Mouse (Mus musculus) hindbrain, embryonic 11.5 days (tissue): ENCODE data around the gene Olfr73. TPM values are rescaled to one million over a fixed set of nuclear protein-coding genes. Genes with fewer than 3 reads are reported as not detected.
"Not testable (repeated sequence)": the region's sequence is repeated elsewhere in the genome, so short reads cannot be mapped to it uniquely, and the experiment has no call there.

Experiments used
- ATAC-seq: fragments of 200-750 bp; cut with Nextera tagmentation; 2 replicates; pipeline ENCODE4 v1.8.0; 2017; ENCODE audit warnings: mild to moderate bottlenecking, moderate TSS enrichment, moderate library complexity; ENCODE audit not compliant: low FRiP score
- DNase-seq: peaks from one replicate; pipeline ENCODE4 v3.0.0-alpha.2; 2015; ENCODE audit warnings: low spot score
- H3K27ac ChIP-seq: fragments of 300-500 bp; sonication (generic); 2 replicates; pipeline ENCODE4 v1.5.1; 2014; ENCODE audit warnings: mild to moderate bottlenecking, low read depth, low read length
- H3K27me3 ChIP-seq: fragments of 300-500 bp; sonication (generic); 2 replicates; pipeline ENCODE4 v1.6.1; 2014; ENCODE audit warnings: mild to moderate bottlenecking, low read length, moderate library complexity, mixed read lengths; ENCODE audit not compliant: control insufficient read depth, insufficient read depth
- H3K36me3 ChIP-seq: fragments of 300-500 bp; sonication (generic); 2 replicates; pipeline ENCODE4 v1.6.1; 2014; ENCODE audit warnings: mild to moderate bottlenecking, low read length, moderate library complexity, mixed read lengths; ENCODE audit not compliant: control insufficient read depth, insufficient read depth
- H3K4me1 ChIP-seq: fragments of 300-500 bp; sonication (generic); replicated peaks from 2 replicates; pipeline ENCODE4 v1.6.1; 2014; ENCODE audit warnings: low read length, mixed read lengths; ENCODE audit not compliant: control insufficient read depth, insufficient read depth
- H3K4me2 ChIP-seq: fragments of 300-500 bp; sonication (generic); replicated peaks from 2 replicates; pipeline ENCODE4 v1.6.1; 2014; ENCODE audit warnings: mild to moderate bottlenecking, low read depth, low read length
- H3K4me3 ChIP-seq: fragments of 300-500 bp; sonication (generic); 2 replicates; pipeline ENCODE4 v1.5.1; 2014; ENCODE audit warnings: low read depth, low read length
- H3K9ac ChIP-seq: fragments of 300-500 bp; sonication (generic); 2 replicates; pipeline ENCODE4 v1.6.1; 2014; ENCODE audit warnings: low read depth, low read length
- H3K9me3 ChIP-seq: fragments of 300-500 bp; sonication (generic); 2 replicates; pipeline ENCODE4 v1.6.1; 2016; ENCODE audit warnings: low read length; ENCODE audit not compliant: control insufficient read depth
- WGBS: fragments of 180-500 bp; shearing (Covaris S2); extraction: QIAGEN DNeasy Blood & Tissue Kit; methylation state at CpG from one replicate; pipeline ENCODE4 v1.1.7; 2014; 5-methylcytosine and 5-hydroxymethylcytosine counted together
- polyA plus RNA-seq: library from polyadenylated mRNA; unstranded; fragments of >200 nt; fragmentation: Nextera tagmentation; extraction: Ambion mirVana; gene quantifications from 2 replicates; pipeline ENCODE4 v1.2.1, GENCODE M21; 2014

Olfr73 gene
- polyA plus RNA-seq = not detected in 2 replicates

- H3K9ac ChIP-seq = no peak within 1 kb of the TSS
- no peak within 1 kb of the TSS for H3K4me3 ChIP-seq
- no peak within 1 kb of the TSS for H3K27ac ChIP-seq
- H3K27me3 ChIP-seq = no peaks in the 10 kb centered on the region
- no peak for ATAC-seq
- H3K9me3 ChIP-seq = no peaks in the 10 kb centered on the region
- H3K4me2 ChIP-seq = no peak within 1 kb of the TSS
- H3K4me1 ChIP-seq = no peaks in the 10 kb centered on the region
- DNase-seq = no peak
- no peaks in the 10 kb centered on the region for H3K36me3 ChIP-seq
Measured at GRCm38 (mm10) chr2:88037599-88037998, at the start of gene Olfr73. Gene Olfr73, minus strand, starts transcription at chr2:88037699.

GRCm38 (mm10) chr2:88071730-88072129 lies 34.2 kb upstream of the Olfr73 start, which contains the start of gene Olfr1163:
Gene Olfr1163, minus strand, starts transcription at chr2:88071830.
- Histone ChIP-seq H3K4me3 (no peak within 1 kb of the TSS), H3K9ac (no peak within 1 kb of the TSS), H3K4me1 (no peaks in the 10 kb centered on the region), H3K9me3 (no peaks in the 10 kb centered on the region), H3K27me3 (no peaks in the 10 kb centered on the region), H3K36me3 (no peaks in the 10 kb centered on the region), H3K27ac (no peak within 1 kb of the TSS), H3K4me2 (no peak within 1 kb of the TSS)
- no peak for DNase-seq
- ATAC-seq = no peak

DNA sequence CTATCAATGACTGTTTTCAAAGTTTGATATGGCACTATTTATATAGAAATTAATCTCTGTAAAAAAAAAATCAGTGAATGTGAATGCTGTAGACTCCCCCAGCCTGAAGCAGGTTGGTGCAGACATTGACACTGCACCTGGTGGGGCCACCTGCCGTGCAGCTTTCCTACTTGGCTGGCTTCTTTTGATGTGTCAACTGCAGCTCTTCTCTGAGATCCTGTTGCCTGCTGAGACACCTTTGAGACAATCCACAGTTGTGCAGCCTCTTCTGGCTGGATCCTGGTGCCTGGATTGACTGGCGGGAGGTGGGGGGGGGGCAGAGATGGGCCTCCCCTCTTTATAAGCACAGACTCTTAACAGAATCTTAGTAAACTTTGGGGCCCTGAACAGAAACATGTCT lies 26.1 kb upstream of the Olfr73 start:
- ATAC-seq = no peak
- no peak overlapping the region for H3K4me2 ChIP-seq
- 70% methylated on average over 2 of the region's 2 CpGs for WGBS

GRCm38 (mm10) chr2:88051029-88051428 lies 13.5 kb upstream of the Olfr73 start, which contains the start of gene Olfr1162:
Gene Olfr1162, minus strand, starts transcription at chr2:88051129.
- Histone ChIP-seq H3K27ac (no peak within 1 kb of the TSS), H3K9me3 (no peaks in the 10 kb centered on the region), H3K9ac (no peak within 1 kb of the TSS), H3K4me1 (no peaks in the 10 kb centered on the region), H3K27me3 (no peaks in the 10 kb centered on the region), H3K36me3 (no peaks in the 10 kb centered on the region), H3K4me3 (no peak within 1 kb of the TSS), H3K4me2 (no peak within 1 kb of the TSS)
- WGBS = 84% methylated on average over 1 of the region's 1 CpGs
- ATAC-seq (no peak), DNase-seq (no peak)

More for the DNA sequence above, 26.1 kb upstream of the Olfr73 start:
- no peak overlapping the region for H3K9ac ChIP-seq
- no peaks in the 10 kb centered on the region for H3K27me3 ChIP-seq
- no peaks in the 10 kb centered on the region for H3K9me3 ChIP-seq
- H3K36me3 ChIP-seq = no peaks in the 10 kb centered on the region
- no peak overlapping the region for H3K27ac ChIP-seq
- no peaks in the 10 kb centered on the region for H3K4me1 ChIP-seq
- no peak for DNase-seq
- H3K4me3 ChIP-seq = no peak overlapping the region

- H3K27me3 ChIP-seq, H3K27ac ChIP-seq, H3K4me3 ChIP-seq, H3K36me3 ChIP-seq, H3K9me3 ChIP-seq, H3K9ac ChIP-seq, H3K4me2 ChIP-seq, ATAC-seq, DNase-seq, H3K4me1 ChIP-seq: not testable (repeated sequence)
- WGBS = 91% methylated on average over 1 of the region's 1 CpGs
Measured at GRCm38 (mm10) chr2:88022474-88022873, 15.0 kb downstream of the Olfr73 start, which contains the start of gene Olfr1161. Gene Olfr1161, plus strand, starts transcription at chr2:88022774.

GRCm38 (mm10) chr2:88007515-88008318 lies 29.8 kb downstream of the Olfr73 start, which contains the start of gene Olfr1160:
Gene Olfr1160, minus strand, starts transcription at chr2:88008268.
- ATAC-seq (no peak), DNase-seq (no peak)
- H3K4me3 ChIP-seq = no peak within 1 kb of the TSS
- H3K36me3 ChIP-seq = no peaks in the 10 kb centered on the region
- H3K9ac ChIP-seq = no peak within 1 kb of the TSS
- H3K27ac ChIP-seq = no peak within 1 kb of the TSS
- H3K27me3 ChIP-seq = no peaks in the 10 kb centered on the region
- no peaks in the 10 kb centered on the region for H3K4me1 ChIP-seq
- H3K4me2 ChIP-seq = no peak within 1 kb of the TSS
- H3K9me3 ChIP-seq = no peaks in the 10 kb centered on the region

- no peak within 1 kb of the TSS for H3K9ac ChIP-seq
- no peak within 1 kb of the TSS for H3K4me3 ChIP-seq
- no peaks in the 10 kb centered on the region for H3K9me3 ChIP-seq
- H3K4me2 ChIP-seq = no peak within 1 kb of the TSS
- ATAC-seq = no peak
- no peaks in the 10 kb centered on the region for H3K4me1 ChIP-seq
- H3K36me3 ChIP-seq = no peaks in the 10 kb centered on the region
- no peaks in the 10 kb centered on the region for H3K27me3 ChIP-seq
- no peak within 1 kb of the TSS for H3K27ac ChIP-seq
- DNase-seq = no peak
Measured at GRCm38 (mm10) chr2:87989813-87990212, 47.7 kb downstream of the Olfr73 start, which contains the start of gene Olfr1158. Gene Olfr1158, plus strand, starts transcription at chr2:87990113.
